Mouse (Mus musculus): ENCODE data around the gene Hemk1. TPM values are rescaled to one million over a fixed set of nuclear protein-coding genes. Genes with fewer than 3 reads are reported as not detected.
"Not testable (repeated sequence)": the region's sequence is repeated elsewhere in the genome, so short reads cannot be mapped to it uniquely, and the experiment has no call there.

Gene Hemk1
- polyA plus RNA-seq, 1 experiment from 2014 or later, result 12.3 TPM

DNA sequence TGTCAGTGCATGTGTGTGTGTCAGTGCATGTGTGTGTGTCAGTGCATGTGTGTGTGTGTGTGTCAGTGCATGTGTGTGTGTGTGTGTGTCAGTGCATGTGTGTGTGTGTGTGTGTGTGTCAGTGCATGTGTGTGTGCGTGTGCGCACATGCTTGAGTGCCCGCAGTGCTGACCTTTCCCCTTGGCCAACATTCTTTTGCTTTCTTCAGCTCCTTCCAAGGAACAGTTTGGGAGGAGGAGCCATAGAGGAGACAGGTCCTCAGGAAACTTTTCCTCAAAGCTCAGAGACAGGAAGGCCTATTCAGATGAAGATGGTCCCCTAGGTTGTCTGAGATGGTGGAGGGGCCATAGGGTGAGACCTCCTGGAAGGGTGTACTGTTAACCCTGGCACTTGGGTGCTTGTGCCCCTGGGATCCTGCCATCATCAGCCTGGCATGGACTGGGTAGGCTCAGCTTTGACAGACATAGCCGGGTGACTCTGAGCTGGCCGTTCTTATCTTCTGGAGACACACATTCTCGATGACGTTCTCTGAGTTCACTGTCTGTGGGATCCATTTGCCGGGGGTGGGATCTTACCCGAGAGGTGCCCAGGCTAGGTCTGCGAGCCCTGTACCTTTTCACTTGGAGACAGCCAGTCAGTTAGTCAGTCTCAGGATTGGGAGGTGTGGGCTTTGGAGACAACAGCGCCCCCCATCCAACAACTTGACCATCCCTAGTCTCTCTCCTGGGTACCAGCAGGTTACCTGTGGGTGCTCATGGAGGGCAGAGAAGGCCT, 30.9 kb downstream of the Hemk1 start:
- 78% methylated on average over 11 of the region's 11 CpGs for WGBS
- Histone ChIP-seq H3K4me2 (replicated peaks) (no peak overlapping the region; the same call in 1 of the 2 replicates), H3K4me3 (replicated peaks) (no peak overlapping the region), H3K4me1 (peaks cover 27% of the 10 kb centered on the region), H3K9me3 (replicated peaks) (no peaks in the 10 kb centered on the region), H3K9ac (no peak overlapping the region), H3K27ac (replicated peaks) (peak overlapping the region; percentile 77), H3K36me3 (0 out of 2 replicates have a peak, but pooled peaks cover under 1% of the 10 kb centered on the region), H3K27me3 (no peaks in the 10 kb centered on the region)
- ATAC-seq (ENCODE audit: insufficient number of reproducible peaks, low FRiP score, low TSS enrichment, low read depth), result no peak

DNA sequence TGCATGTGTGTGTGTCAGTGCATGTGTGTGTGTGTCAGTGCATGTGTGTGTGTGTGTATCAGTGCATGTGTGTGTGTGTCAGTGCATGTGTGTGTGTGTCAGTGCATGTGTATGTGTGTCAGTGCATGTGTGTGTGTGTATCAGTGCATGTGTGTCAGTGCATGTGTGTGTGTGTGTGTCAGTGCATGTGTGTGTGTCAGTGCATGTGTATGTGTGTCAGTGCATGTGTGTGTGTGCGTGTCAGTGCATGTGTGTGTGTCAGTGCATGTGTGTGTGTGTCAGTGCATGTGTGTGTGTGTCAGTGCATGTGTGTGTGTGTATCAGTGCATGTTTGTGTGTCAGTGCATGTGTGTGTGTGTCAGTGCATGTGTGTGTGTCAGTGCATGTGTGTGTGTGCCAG, 31.5 kb downstream of the Hemk1 start:
- H3K4me1 ChIP-seq, result peaks cover 27% of the 10 kb centered on the region
- not testable (repeated sequence) for H3K4me3 ChIP-seq (replicated peaks); H3K9me3 ChIP-seq (replicated peaks); ATAC-seq (ENCODE audit: insufficient number of reproducible peaks, low FRiP score, low TSS enrichment, low read depth); H3K4me2 ChIP-seq (replicated peaks); H3K27ac ChIP-seq (replicated peaks); H3K27me3 ChIP-seq; H3K36me3 ChIP-seq; H3K9ac ChIP-seq
- WGBS, result 78% methylated on average over 1 of the region's 1 CpGs

DNA sequence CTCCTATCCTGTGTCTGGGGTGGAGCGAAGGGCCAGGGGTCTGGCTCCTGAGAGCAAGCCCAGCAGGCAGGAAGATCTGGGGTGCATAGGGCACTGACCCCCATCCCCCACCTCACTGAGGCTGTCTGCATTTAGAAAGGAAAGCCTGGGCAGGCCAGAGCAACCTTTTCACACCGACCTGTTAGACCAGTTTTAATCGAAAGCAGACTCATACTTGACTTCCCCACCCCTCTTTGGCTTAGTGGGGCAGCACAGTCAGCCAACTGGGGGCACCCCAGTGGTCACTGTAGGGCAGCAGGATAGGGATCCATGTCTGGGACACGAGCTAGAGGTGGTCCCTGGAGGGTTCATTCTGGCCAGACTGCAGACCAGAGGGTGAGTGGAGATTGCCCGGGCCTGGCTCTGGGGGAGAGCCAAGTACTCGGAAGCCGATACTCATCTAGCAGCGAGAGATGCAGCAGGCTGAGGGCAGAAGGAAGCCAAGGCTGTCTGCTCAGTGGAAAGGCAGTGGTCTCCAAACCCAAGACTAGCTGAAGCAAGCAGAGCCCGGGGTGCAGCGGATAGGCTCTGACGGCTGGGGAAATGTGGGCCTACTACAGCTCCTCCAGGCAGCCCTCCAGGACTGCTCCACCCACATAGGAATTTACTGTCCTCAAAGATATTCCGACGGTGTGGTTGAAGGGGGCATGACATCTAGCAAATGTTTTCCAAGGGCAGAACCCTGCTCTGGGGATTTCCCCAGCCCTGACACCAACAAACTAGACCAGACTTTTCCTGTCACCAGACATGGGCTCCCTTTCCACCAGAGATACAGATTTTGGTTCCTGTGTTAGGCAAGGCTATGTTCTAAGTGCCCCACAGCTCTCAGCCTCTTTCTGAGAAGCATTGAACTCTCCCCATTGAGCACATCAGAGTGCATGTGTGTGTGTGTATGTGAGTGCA, 32.3 kb downstream of the Hemk1 start:
- ATAC-seq (ENCODE audit: insufficient number of reproducible peaks, low FRiP score, low TSS enrichment, low read depth), result no peak
- WGBS, result 42% methylated on average over 13 of the region's 13 CpGs
- no peak overlapping the region for H3K9ac ChIP-seq
- H3K4me2 ChIP-seq (replicated peaks), result no peak overlapping the region
- H3K27ac ChIP-seq (replicated peaks), result peak overlapping the region; percentile 59
- no peaks in the 10 kb centered on the region for H3K9me3 ChIP-seq (replicated peaks)
- peaks cover 14% of the 10 kb centered on the region for H3K36me3 ChIP-seq
- no peaks in the 10 kb centered on the region for H3K27me3 ChIP-seq
- peaks cover 27% of the 10 kb centered on the region for H3K4me1 ChIP-seq
- no peak overlapping the region for H3K4me3 ChIP-seq (replicated peaks)

DNA sequence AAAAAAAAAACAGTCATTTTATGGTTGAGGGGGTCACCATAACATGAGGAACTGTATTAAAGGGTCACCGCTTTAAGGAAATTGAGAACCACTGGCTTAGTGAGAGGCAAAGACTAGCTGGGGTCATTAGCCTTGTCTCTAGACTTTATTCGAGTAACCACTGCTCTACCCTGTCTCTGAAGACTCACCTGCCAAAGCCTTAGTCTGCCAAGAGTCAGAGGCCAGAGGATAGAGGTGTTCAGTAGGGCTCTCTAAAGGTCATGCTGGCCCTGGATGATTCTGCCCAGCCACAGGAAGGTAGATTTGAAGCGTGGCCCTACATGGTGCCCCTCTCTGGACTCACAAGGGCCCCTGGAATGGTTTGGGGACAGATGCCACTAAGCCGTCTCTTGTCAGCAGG, 33.1 kb downstream of the Hemk1 start:
- peaks cover 27% of the 10 kb centered on the region for H3K4me1 ChIP-seq
- H3K27ac ChIP-seq (replicated peaks), result peak overlapping the region; percentile 59
- no peak for ATAC-seq (ENCODE audit: insufficient number of reproducible peaks, low FRiP score, low TSS enrichment, low read depth)
- no peaks in the 10 kb centered on the region for H3K9me3 ChIP-seq (replicated peaks)
- peaks cover 19% of the 10 kb centered on the region for H3K36me3 ChIP-seq
- no peak overlapping the region for H3K4me2 ChIP-seq (replicated peaks)
- 73% methylated on average over 4 of the region's 4 CpGs for WGBS
- H3K27me3 ChIP-seq, result no peaks in the 10 kb centered on the region
- no peak overlapping the region for H3K4me3 ChIP-seq (replicated peaks)
- no peak overlapping the region for H3K9ac ChIP-seq

DNA sequence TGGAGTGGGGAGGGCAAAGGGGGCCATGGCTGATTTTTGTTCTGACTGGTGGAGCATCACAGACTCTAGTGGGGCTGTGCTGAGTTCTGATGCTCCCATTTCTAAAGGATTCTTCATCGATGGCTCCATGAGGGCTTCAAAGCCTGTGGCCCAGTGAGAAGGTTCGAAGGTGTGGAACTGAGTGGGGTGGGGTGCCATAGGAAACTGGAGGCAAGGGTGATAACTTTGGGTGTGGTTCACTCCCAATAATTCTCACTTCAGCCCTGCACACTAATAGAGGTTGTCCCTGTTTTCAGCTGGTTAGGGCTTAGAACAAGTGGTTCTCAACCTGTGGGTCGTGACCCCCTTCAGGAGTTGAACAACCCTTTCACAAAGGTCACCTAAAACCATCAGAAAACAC, 33.8 kb downstream of the Hemk1 start:
- Histone ChIP-seq H3K36me3 (peaks cover 19% of the 10 kb centered on the region), H3K9ac (no peak overlapping the region), H3K9me3 (replicated peaks) (no peaks in the 10 kb centered on the region), H3K4me1 (peaks cover 27% of the 10 kb centered on the region), H3K4me3 (replicated peaks) (no peak overlapping the region), H3K27me3 (no peaks in the 10 kb centered on the region), H3K27ac (replicated peaks) (no peak overlapping the region), H3K4me2 (replicated peaks) (no peak overlapping the region)
- WGBS, result 89% methylated on average over 3 of the region's 3 CpGs
- no peak for ATAC-seq (ENCODE audit: insufficient number of reproducible peaks, low FRiP score, low TSS enrichment, low read depth)

DNA sequence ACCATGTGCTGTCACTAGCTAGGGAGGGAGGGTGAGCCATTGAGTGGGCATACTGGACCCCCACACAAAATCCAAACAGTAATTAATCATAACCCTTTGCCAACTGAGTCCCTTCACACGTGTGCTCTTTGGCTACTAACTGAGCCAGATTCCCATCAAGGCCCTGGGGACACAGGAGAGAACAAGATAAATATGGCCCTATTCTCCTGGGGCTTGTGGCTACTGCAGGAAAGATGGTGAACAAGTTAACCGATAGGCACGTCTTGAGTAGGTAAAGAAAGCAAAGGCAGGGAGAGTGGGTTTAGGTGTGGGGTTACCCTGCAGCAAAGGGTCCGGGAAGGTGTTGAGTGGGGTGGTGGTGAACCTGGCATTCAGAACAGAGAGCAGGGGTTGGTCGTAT, 34.2 kb downstream of the Hemk1 start:
- Histone ChIP-seq H3K9me3 (replicated peaks) (no peaks in the 10 kb centered on the region), H3K4me3 (replicated peaks) (no peak overlapping the region), H3K27ac (replicated peaks) (no peak overlapping the region), H3K9ac (no peak overlapping the region), H3K36me3 (peaks cover 19% of the 10 kb centered on the region), H3K27me3 (no peaks in the 10 kb centered on the region), H3K4me1 (peaks cover 32% of the 10 kb centered on the region), H3K4me2 (replicated peaks) (no peak overlapping the region)
- 86% methylated on average over 5 of the region's 5 CpGs for WGBS
- no peak for ATAC-seq (ENCODE audit: insufficient number of reproducible peaks, low FRiP score, low TSS enrichment, low read depth)

DNA sequence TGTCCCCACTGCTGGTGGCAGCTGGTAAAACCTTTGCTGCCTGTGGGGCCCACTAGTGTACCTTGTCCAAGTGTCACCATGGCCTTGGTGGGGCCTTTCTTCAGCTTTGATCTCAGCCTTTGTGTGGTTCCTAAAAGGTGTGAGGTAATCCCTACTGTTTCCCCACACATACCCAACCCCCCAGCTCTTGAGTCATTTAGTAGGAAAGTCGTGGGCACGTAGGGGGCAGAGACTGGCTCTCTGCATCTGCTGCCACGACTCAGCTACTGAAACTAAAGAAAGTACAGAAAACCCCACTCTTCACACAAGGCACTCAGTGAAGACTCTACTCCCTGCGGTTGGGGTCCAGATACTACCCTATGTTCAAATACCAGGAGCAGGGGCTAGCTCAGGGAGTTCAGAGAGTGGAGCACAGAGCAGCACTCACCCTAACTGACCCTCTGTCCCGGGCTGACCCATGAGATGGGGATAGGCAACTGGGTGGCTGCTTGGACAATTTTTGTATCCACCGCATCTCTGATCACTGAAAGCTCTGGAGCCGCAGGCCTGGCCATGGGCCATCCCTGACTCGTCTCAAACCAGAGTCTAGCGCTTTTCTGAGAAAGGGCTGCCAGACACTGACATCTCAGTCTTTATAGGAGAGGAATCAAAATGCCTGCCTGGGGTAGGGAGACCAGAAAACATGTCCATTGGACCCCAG, 34.9 kb downstream of the Hemk1 start:
- Histone ChIP-seq H3K4me2 (replicated peaks) (no peak overlapping the region), H3K9ac (no peak overlapping the region), H3K27ac (replicated peaks) (no peak overlapping the region), H3K4me1 (peaks cover 35% of the 10 kb centered on the region), H3K36me3 (peaks cover 19% of the 10 kb centered on the region), H3K4me3 (replicated peaks) (no peak overlapping the region), H3K27me3 (no peaks in the 10 kb centered on the region), H3K9me3 (replicated peaks) (no peaks in the 10 kb centered on the region)
- no peak for ATAC-seq (ENCODE audit: insufficient number of reproducible peaks, low FRiP score, low TSS enrichment, low read depth)
- WGBS, result 80% methylated on average over 9 of the region's 9 CpGs

DNA sequence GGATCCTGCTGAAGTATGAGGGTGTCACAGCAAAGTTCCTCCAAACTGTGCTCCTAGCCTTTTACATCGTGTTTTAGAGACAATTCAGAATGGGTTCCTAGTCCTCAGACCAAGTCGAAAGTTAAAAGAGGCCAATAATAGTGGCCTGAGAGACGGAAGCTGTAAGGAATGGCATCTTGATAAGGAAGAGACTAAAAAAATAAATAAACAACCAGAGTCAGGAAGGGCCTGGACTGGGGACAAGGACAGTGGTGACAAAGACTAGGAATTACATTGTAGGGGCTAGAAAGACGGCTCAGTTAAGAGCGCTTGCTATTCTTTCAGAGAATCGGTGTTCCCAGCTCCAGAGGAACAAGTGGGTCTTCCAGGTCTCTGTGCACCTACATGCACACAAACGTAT, 35.6 kb downstream of the Hemk1 start:
- H3K4me3 ChIP-seq (replicated peaks), result no peak overlapping the region
- no peak overlapping the region for H3K9ac ChIP-seq
- 76% methylated on average over 7 of the region's 7 CpGs for WGBS
- no peak overlapping the region for H3K4me2 ChIP-seq (replicated peaks)
- H3K36me3 ChIP-seq, result peaks cover 19% of the 10 kb centered on the region
- H3K27ac ChIP-seq (replicated peaks), result no peak overlapping the region
- no peaks in the 10 kb centered on the region for H3K27me3 ChIP-seq
- H3K4me1 ChIP-seq, result peaks cover 35% of the 10 kb centered on the region
- no peaks in the 10 kb centered on the region for H3K9me3 ChIP-seq (replicated peaks)
- ATAC-seq (ENCODE audit: insufficient number of reproducible peaks, low FRiP score, low TSS enrichment, low read depth), result no peak

DNA sequence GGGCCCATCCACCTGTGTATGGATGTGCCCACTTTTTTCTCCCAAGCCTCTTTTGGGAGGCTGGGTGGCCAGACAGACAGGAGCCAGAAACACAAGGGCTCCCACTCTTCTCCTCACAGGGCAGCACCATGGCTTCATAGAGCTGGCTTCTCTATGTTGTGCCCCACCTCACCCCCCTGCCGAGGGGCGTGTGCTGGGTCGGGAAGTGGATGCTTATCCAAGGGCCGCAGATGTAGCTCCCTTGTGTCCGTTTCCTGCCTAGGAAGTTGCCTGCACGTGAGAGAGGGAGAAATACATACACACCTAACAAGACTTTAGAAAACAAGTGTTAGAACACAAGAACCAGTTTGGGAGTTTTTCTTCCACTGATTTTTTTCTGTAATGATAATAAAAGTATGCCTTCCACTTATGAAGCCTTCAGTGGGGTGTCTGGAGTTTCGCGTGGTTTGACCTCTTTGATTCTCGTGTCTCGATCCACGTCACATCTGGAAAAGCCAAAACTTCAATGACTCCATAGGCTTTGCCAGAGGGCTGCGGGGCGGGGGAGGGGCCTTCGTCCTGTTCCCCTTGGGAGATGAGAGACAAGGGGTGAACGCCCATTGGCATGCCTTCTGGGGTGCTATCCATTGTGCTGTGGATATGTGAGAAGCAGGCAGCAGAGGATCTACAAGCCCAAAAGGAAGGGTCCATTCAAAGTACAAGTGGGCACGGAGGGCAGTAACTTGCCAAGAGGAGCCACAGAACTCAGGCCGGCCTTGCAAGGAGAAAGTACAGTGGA, 36.4 kb downstream of the Hemk1 start:
- H3K27ac ChIP-seq (replicated peaks), result no peak overlapping the region
- H3K9ac ChIP-seq, result no peak overlapping the region
- WGBS, result 79% methylated on average over 17 of the region's 17 CpGs
- no peak overlapping the region for H3K4me3 ChIP-seq (replicated peaks)
- H3K4me2 ChIP-seq (replicated peaks), result no peak overlapping the region
- peaks cover 32% of the 10 kb centered on the region for H3K4me1 ChIP-seq
- H3K9me3 ChIP-seq (replicated peaks), result no peaks in the 10 kb centered on the region
- ATAC-seq (ENCODE audit: insufficient number of reproducible peaks, low FRiP score, low TSS enrichment, low read depth), result no peak
- H3K27me3 ChIP-seq, result no peaks in the 10 kb centered on the region
- peaks cover 19% of the 10 kb centered on the region for H3K36me3 ChIP-seq

DNA sequence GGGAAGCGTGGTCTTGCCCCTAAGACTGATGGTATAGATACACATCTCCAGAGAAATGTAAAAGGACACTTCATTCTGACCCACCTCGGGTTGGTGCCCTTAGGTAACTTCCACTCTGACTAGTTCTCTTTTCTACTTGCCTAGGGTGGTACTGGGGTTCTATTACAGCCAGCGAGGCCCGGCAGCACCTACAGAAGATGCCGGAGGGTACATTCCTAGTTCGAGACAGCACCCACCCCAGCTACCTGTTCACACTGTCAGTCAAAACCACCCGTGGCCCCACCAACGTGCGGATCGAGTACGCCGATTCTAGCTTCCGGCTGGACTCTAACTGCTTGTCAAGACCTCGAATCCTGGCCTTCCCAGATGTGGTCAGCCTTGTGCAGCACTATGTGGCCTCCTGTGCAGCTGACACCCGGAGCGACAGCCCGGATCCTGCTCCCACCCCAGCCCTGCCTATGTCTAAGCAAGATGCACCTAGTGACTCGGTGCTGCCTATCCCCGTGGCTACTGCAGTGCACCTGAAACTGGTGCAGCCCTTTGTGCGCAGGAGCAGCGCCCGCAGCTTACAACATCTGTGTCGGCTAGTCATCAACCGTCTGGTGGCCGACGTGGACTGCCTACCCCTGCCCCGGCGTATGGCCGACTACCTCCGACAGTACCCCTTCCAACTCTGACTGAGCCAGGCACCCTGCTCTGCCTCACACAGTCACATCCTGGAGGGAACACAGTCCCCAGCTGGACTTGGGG, 37.8 kb downstream of the Hemk1 start:
- ATAC-seq (ENCODE audit: insufficient number of reproducible peaks, low FRiP score, low TSS enrichment, low read depth), result no peak
- H3K27me3 ChIP-seq, result no peaks in the 10 kb centered on the region
- H3K9ac ChIP-seq, result no peak overlapping the region
- no peak overlapping the region for H3K27ac ChIP-seq (replicated peaks)
- WGBS, result 85% methylated on average over 30 of the region's 30 CpGs
- H3K4me1 ChIP-seq, result peaks cover 30% of the 10 kb centered on the region
- no peaks in the 10 kb centered on the region for H3K9me3 ChIP-seq (replicated peaks)
- H3K4me2 ChIP-seq (replicated peaks), result no peak overlapping the region
- no peak overlapping the region for H3K4me3 ChIP-seq (replicated peaks)
- H3K36me3 ChIP-seq, result peaks cover 19% of the 10 kb centered on the region

All from embryonic facial prominence, embryonic 15.5 days (tissue).